Mouse (Mus musculus) intestine, postnatal 0 days (tissue): ENCODE results near the gene Sowahb. TPM values are rescaled to one million over a fixed set of nuclear protein-coding genes. Genes with fewer than 3 reads are reported as not detected.

Source experiments
- ATAC-seq: fragments of 200-750 bp; cut with Nextera tagmentation; 2 replicates; pipeline ENCODE4 v1.8.0; 2017; ENCODE audit warnings: mild to moderate bottlenecking, moderate TSS enrichment, moderate library complexity
- H3K27ac ChIP-seq: fragments of 300-500 bp; sonication (generic); 2 replicates; pipeline ENCODE4 v1.5.1; 2014; ENCODE audit warnings: mild to moderate bottlenecking, low read depth, low read length, moderate library complexity
- H3K27me3 ChIP-seq: fragments of 300-500 bp; sonication (generic); replicated peaks from 2 replicates; pipeline ENCODE4 v1.6.1; 2014; ENCODE audit warnings: low read length, mixed read lengths; ENCODE audit not compliant: control insufficient read depth, insufficient read depth
- H3K36me3 ChIP-seq: fragments of 300-500 bp; sonication (generic); 2 replicates; pipeline ENCODE4 v1.6.1; 2014; ENCODE audit warnings: mild to moderate bottlenecking, moderate library complexity; ENCODE audit not compliant: control insufficient read depth, insufficient read depth
- H3K4me1 ChIP-seq: fragments of 300-500 bp; sonication (generic); replicated peaks from 2 replicates; pipeline ENCODE4 v1.6.1; 2014; ENCODE audit warnings: antibody characterized with exemption, low read length, mixed read lengths; ENCODE audit not compliant: control insufficient read depth, insufficient read depth
- H3K4me2 ChIP-seq: fragments of 300-500 bp; sonication (generic); replicated peaks from 2 replicates; pipeline ENCODE4 v1.6.1; 2014; ENCODE audit warnings: low read depth, mild to moderate bottlenecking, moderate library complexity
- H3K4me3 ChIP-seq: fragments of 300-500 bp; sonication (generic); 2 replicates; pipeline ENCODE4 v1.5.1; 2014; ENCODE audit warnings: low read depth, low read length
- H3K9ac ChIP-seq: fragments of 300-500 bp; sonication (generic); 2 replicates; pipeline ENCODE4 v1.6.1; 2014; ENCODE audit warnings: mild to moderate bottlenecking, low read depth, low read length
- H3K9me3 ChIP-seq: fragments of 300-500 bp; sonication (generic); 2 replicates; pipeline ENCODE4 v1.6.1; 2016; ENCODE audit warnings: mixed run types; ENCODE audit not compliant: control insufficient read depth
- CTCF ChIP-seq: sonication (generic); IDR thresholded peaks from 2 replicates; pipeline ENCODE4 v1.5.1; 2016; ENCODE audit warnings: low read depth, mild to moderate bottlenecking, control low read depth, antibody characterized with exemption, moderate library complexity
- WGBS: fragments of 180-500 bp; shearing (Covaris S2); extraction: QIAGEN DNeasy Blood & Tissue Kit; methylation state at CpG from one replicate; pipeline ENCODE4 v1.1.7; 2014; 5-methylcytosine and 5-hydroxymethylcytosine counted together
- polyA plus RNA-seq: library from polyadenylated mRNA; unstranded; fragments of >200 nt; fragmentation: Nextera tagmentation; extraction: Ambion mirVana; gene quantifications from 2 replicates; pipeline ENCODE4 v1.2.1, GENCODE M21; 2015

Gene Sowahb
- polyA plus RNA-seq, 1 experiment from 2014 or later: 16.1 TPM

DNA sequence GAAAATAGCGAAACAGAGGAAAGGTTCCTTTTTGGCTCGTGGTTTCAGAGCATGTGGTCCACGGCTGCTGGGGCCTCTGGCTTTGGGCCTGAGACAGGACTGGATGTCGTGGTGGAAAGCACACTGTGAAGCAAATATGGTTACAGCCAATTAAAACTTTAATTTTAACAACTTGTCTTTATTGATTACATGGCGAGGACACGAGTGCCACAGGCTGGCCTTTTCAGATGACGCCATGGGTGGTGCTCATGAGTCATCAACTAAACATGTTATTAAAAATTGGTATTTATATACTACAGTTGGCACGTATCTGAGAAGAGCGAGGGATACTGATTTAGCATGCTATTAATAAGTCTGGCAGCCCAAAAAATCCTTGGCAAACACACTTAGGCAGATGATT, 7.1 kb upstream of the Sowahb start:
- Histone ChIP-seq H3K36me3 (no peaks in the 10 kb centered on the region), H3K4me1 (no peaks in the 10 kb centered on the region), H3K4me2 (no peak overlapping the region), H3K9ac (no peak overlapping the region), H3K4me3 (no peak overlapping the region), H3K9me3 (no peaks in the 10 kb centered on the region), H3K27ac (no peak overlapping the region), H3K27me3 (no peaks in the 10 kb centered on the region)
- WGBS: 75% methylated on average over 9 of the region's 9 CpGs
- ATAC-seq: no peak
- TF ChIP-seq CTCF: no peak

DNA sequence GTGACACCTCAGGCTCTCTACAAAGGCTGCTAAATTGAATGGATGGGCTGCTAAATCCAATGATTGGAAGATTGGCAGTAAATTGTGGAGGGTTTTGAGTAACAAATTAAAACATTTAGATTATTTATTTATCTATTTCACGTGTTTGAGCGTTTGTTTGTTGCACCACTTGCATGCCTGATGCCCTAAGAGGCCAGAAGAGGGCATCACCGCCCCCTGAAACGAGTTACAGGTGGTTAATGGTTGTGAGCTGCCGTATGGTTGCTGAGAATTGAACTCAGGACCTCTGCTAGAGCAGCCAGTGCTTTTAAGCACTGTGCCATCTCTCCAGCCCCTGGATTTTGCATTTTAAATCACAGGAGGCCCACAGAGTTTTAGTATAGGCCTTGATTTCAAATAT, 6.2 kb upstream of the Sowahb start:
- no peak overlapping the region for H3K4me2 ChIP-seq

DNA sequence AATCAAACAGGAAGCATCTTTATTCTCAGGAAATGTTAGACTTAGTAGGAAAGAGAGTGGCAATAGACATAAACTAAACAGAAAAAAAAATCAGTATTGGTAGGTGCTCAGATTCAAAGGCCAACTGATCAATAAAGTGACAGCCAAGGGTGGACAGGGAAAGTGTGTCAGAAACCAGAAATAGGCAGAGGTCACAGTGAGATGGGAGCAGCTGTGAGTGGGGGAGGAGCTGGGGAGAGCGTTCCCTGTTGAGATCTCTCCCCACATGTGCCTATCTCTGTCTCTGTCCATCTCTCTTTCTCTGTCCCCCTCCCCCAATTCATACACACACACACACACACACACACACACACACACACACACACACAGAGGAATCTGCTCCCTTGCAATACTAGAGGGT, 5.1 kb upstream of the Sowahb start:
- no peak for TF ChIP-seq CTCF
- H3K27ac ChIP-seq: no peak overlapping the region
- no peak overlapping the region for H3K9ac ChIP-seq
- no peak overlapping the region for H3K4me2 ChIP-seq
- 0 out of 2 replicates have a peak, but pooled peaks cover 3% of the 10 kb centered on the region for H3K4me1 ChIP-seq
- 71% methylated on average over 1 of the region's 1 CpGs for WGBS
- H3K4me3 ChIP-seq: no peak overlapping the region
- no peak for ATAC-seq
- H3K27me3 ChIP-seq: 0 out of 2 replicates have a peak, but pooled peaks cover under 1% of the 10 kb centered on the region
- no peaks in the 10 kb centered on the region for H3K9me3 ChIP-seq
- H3K36me3 ChIP-seq: no peaks in the 10 kb centered on the region

More for the DNA sequence above, 6.2 kb upstream of the Sowahb start:
- Histone ChIP-seq H3K27me3 (no peaks in the 10 kb centered on the region), H3K4me3 (no peak overlapping the region), H3K9me3 (no peaks in the 10 kb centered on the region), H3K4me1 (no peaks in the 10 kb centered on the region), H3K9ac (no peak overlapping the region), H3K36me3 (no peaks in the 10 kb centered on the region), H3K27ac (no peak overlapping the region)
- no peak for ATAC-seq
- WGBS: 61% methylated on average over 5 of the region's 5 CpGs
- TF ChIP-seq CTCF: peak; percentile 44

DNA sequence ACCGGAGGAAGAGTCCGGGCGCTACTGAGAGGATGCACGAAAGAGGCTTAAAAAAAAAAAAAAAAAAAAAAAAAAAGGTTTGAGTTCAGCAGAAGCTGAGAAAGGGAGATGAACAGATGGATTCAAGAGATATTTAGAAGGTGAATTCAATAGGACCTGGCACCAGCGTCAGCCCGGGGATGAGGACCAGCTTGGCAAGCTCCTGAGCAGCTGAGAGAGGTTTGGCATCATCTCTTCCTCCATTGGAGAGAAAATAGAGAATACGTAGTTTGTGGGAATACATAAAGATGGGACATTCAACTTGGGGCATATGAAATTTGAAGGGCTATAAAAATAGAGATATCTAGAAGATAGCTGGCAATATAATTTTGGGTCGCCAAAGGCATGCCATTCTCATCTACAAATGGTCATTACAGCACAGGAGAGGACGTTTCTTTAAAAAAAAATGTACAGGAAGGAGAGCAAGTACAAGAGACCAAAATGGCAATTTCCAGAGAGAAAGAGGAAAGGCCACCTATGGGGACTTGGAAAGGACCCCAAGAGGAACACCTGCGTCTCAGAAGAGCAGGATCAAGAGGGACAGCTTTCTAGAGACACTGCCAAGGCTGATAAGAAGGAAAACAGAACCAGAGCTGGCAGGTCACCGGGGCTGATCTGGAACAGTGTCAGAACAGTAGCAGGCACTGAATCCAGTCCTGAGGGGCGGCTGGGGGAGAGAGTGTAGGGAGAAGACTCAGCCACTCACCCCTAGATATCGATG, 3.8 kb upstream of the Sowahb start:
- 70% methylated on average over 13 of the region's 13 CpGs for WGBS
- H3K36me3 ChIP-seq: no peaks in the 10 kb centered on the region
- no peaks in the 10 kb centered on the region for H3K9me3 ChIP-seq
- no peak overlapping the region for H3K9ac ChIP-seq
- TF ChIP-seq CTCF: no peak
- H3K4me3 ChIP-seq: no peak overlapping the region
- 0 out of 2 replicates have a peak, but pooled peaks cover 3% of the 10 kb centered on the region for H3K27me3 ChIP-seq
- no peak for ATAC-seq
- H3K4me2 ChIP-seq: no peak overlapping the region
- H3K4me1 ChIP-seq: 0 out of 2 replicates have a peak, but pooled peaks cover 3% of the 10 kb centered on the region
- no peak overlapping the region for H3K27ac ChIP-seq

DNA sequence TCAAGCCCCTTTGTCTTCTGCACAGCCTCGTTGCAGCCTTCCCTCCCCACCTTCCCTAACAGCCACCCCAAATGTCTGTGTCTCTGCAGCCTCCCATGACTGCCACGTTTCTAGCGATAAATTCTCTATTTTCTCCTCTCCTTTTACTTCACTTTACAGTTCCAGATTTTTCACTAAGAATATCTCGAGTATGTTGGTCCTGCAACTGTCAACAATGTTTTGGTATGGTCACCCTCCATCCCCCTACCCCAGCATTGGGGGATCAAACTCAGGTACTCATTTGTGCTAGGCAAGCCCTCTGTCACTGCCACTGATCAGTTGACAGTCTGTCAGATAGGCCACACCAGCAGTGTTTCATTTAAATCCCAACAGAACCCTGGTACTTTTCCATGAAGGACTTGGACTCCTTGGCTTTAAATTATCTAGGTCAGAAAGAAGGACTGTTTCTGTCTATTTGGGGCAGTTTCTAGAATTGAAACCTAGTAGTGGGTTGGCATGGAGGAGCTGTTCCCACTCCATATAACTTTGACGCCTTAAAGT, 1.6 kb upstream of the Sowahb start:
- Histone ChIP-seq H3K4me3 (peak overlapping the region; percentile 64; the same call in 1 of the 2 replicates), H3K27me3 (0 out of 2 replicates have a peak, but pooled peaks cover 7% of the 10 kb centered on the region), H3K9me3 (no peaks in the 10 kb centered on the region), H3K27ac (no peak overlapping the region), H3K4me2 (peak overlapping the region; percentile 80), H3K4me1 (0 out of 2 replicates have a peak, but pooled peaks cover 5% of the 10 kb centered on the region), H3K36me3 (no peaks in the 10 kb centered on the region), H3K9ac (no peak overlapping the region)
- TF ChIP-seq CTCF: no peak
- ATAC-seq: no peak
- 54% methylated on average over 5 of the region's 5 CpGs for WGBS

DNA sequence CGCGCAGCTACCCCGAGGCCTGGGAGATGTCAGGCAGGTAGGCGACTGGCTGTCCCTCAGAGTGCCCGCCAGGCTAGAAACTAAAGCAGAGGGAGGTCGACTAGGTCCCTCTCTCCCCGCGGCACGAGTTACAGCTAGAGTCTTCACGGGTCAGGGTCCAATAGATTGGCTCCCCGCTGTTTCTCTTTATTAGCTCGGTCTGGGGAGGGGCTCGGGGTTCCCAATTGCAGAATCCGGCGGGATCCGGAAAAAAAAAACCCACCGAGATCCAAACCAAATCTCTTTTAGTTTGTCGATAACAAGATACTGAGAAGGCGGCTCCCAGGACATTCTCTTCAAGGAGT, 521 bp upstream of the Sowahb start:
- Histone ChIP-seq H3K27me3 (0 out of 2 replicates have a peak, but pooled peaks cover 7% of the 10 kb centered on the region), H3K9ac (peak overlapping the region; percentile 81)

More for the DNA sequence above, 521 bp upstream of the Sowahb start:
- no peaks in the 10 kb centered on the region for H3K36me3 ChIP-seq
- no peak for TF ChIP-seq CTCF
- no peaks in the 10 kb centered on the region for H3K9me3 ChIP-seq
- peak overlapping the region; percentile 80 for H3K4me2 ChIP-seq
- H3K4me1 ChIP-seq: 0 out of 2 replicates have a peak, but pooled peaks cover 5% of the 10 kb centered on the region
- H3K4me3 ChIP-seq: peak overlapping the region; percentile 64
- peak; percentile 58 for ATAC-seq
- peak overlapping the region; percentile 87 for H3K27ac ChIP-seq
- WGBS: under 1% methylated on average over 19 of the region's 19 CpGs
